Mouse (Mus musculus) lung, postnatal 0 days (tissue): ENCODE results near the gene Sox6. TPM values are rescaled to one million over a fixed set of nuclear protein-coding genes. Genes with fewer than 3 reads are reported as not detected.

Experiments
- ATAC-seq: fragments of 200-750 bp; cut with Nextera tagmentation; 2 replicates; pipeline ENCODE4 v1.8.0; 2017; ENCODE audit warnings: moderate library complexity
- DNase-seq: peaks from one replicate; pipeline ENCODE4 v3.0.0-alpha.2; 2016; ENCODE audit warnings: low spot score
- H3K27ac ChIP-seq: fragments of 300-500 bp; sonication (generic); 2 replicates; pipeline ENCODE4 v1.5.1; 2014; ENCODE audit warnings: antibody characterized with exemption, mild to moderate bottlenecking, low read length, mixed read lengths
- H3K27me3 ChIP-seq: fragments of 300-500 bp; sonication (generic); replicated peaks from 2 replicates; pipeline ENCODE4 v1.6.1; 2014; ENCODE audit warnings: low read length, mixed read lengths; ENCODE audit not compliant: insufficient read depth
- H3K36me3 ChIP-seq: fragments of 300-500 bp; sonication (generic); 2 replicates; pipeline ENCODE4 v1.6.1; 2014; ENCODE audit warnings: low read length, mixed read lengths; ENCODE audit not compliant: insufficient read depth
- H3K4me1 ChIP-seq: fragments of 300-500 bp; sonication (generic); 2 replicates; pipeline ENCODE4 v1.6.1; 2014; ENCODE audit warnings: antibody characterized with exemption, low read depth, low read length, mixed read lengths; ENCODE audit not compliant: insufficient read depth
- H3K4me2 ChIP-seq: fragments of 300-500 bp; sonication (generic); replicated peaks from 2 replicates; pipeline ENCODE4 v1.6.1; 2014; ENCODE audit warnings: low read depth, mild to moderate bottlenecking, low read length, moderate library complexity, mixed read lengths
- H3K4me3 ChIP-seq: fragments of 300-500 bp; sonication (generic); 2 replicates; pipeline ENCODE4 v1.5.1; 2014; ENCODE audit warnings: low read depth, low read length
- H3K9ac ChIP-seq: fragments of 300-500 bp; sonication (generic); replicated peaks from 2 replicates; pipeline ENCODE4 v1.6.1; 2014; ENCODE audit warnings: low read depth, mild to moderate bottlenecking
- H3K9me3 ChIP-seq: fragments of 300-500 bp; sonication (generic); 2 replicates; pipeline ENCODE4 v1.6.1; 2016; ENCODE audit warnings: low read length, mixed read lengths
- CTCF ChIP-seq: IDR thresholded peaks from 2 replicates; pipeline ENCODE4 v1.5.1; 2016; ENCODE audit warnings: antibody characterized with exemption, mild to moderate bottlenecking
- EP300 ChIP-seq: IDR thresholded peaks from 2 replicates; pipeline ENCODE4 v1.6.1; 2016; ENCODE audit warnings: antibody characterized with exemption, mild to moderate bottlenecking, control low read depth
- WGBS: fragments of 180-500 bp; shearing (Covaris S2); extraction: QIAGEN DNeasy Blood & Tissue Kit; methylation state at CpG from one replicate; pipeline ENCODE4 v1.1.7; 2014; 5-methylcytosine and 5-hydroxymethylcytosine counted together
- polyA plus RNA-seq: library from polyadenylated mRNA; unstranded; fragments of >200 nt; fragmentation: Nextera tagmentation; extraction: Ambion mirVana; gene quantifications from 2 replicates; pipeline ENCODE4 v1.2.1, GENCODE M21; 2015

Sox6 gene
- polyA plus RNA-seq, 1 experiment from 2014 or later = 6.8 TPM

DNA sequence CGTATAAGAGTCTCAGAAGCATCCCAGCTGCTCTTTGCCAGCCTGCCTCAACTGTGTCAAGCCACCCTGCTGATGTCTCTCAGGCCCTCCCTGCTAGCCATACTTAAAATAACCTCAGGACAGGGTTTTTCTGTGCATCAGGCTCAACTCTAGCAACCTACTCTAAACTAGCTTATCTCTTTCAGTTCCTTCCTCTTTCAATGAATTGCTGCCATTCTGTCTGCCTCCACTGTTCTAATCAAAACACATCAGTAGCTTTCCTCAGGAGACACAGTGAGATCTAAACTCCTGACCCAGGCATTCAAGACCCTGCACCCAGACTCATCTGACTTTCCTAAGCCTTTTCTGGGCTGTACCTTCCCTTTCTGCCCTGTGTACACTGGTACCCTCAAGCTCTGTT is 219.5 kb downstream of the Sox6 start:
- no peak for ATAC-seq
- Histone ChIP-seq H3K27ac (no peak overlapping the region), H3K4me2 (no peak overlapping the region), H3K9me3 (no peaks in the 10 kb centered on the region), H3K9ac (no peak overlapping the region), H3K27me3 (no peaks in the 10 kb centered on the region), H3K4me3 (no peak overlapping the region), H3K4me1 (no peaks in the 10 kb centered on the region), H3K36me3 (no peaks in the 10 kb centered on the region)
- WGBS = 14% methylated on average over 1 of the region's 1 CpGs
- DNase-seq = no peak
- TF ChIP-seq EP300 (no peak), CTCF (no peak)

DNA sequence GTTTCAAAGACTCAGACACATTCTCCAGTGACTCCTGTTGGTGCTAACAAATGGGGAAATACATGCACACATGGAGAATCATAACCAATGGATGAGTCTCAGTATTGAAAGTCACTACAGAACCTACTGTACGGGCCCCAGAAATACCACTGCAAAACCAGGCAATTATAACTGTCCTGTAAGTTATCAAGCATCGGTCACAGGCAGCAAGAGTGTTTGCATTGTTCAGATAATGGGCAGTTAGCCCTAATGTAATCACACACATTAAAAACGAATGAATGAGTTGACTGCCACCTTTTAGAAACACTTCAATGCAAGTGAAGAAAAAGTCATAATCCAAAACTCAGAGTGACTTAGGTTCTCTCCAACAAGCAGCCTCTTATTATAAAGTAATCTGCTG is 235.3 kb downstream of the Sox6 start:
- no peak overlapping the region for H3K9ac ChIP-seq
- ATAC-seq = no peak
- H3K27ac ChIP-seq = no peak overlapping the region
- H3K27me3 ChIP-seq = no peaks in the 10 kb centered on the region
- no peak for DNase-seq
- no peak overlapping the region for H3K4me2 ChIP-seq
- no peaks in the 10 kb centered on the region for H3K4me1 ChIP-seq
- H3K36me3 ChIP-seq = no peaks in the 10 kb centered on the region
- TF ChIP-seq EP300 = no peak
- TF ChIP-seq CTCF = no peak
- H3K4me3 ChIP-seq = no peak overlapping the region
- WGBS = 35% methylated on average over 3 of the region's 3 CpGs
- H3K9me3 ChIP-seq = no peaks in the 10 kb centered on the region

DNA sequence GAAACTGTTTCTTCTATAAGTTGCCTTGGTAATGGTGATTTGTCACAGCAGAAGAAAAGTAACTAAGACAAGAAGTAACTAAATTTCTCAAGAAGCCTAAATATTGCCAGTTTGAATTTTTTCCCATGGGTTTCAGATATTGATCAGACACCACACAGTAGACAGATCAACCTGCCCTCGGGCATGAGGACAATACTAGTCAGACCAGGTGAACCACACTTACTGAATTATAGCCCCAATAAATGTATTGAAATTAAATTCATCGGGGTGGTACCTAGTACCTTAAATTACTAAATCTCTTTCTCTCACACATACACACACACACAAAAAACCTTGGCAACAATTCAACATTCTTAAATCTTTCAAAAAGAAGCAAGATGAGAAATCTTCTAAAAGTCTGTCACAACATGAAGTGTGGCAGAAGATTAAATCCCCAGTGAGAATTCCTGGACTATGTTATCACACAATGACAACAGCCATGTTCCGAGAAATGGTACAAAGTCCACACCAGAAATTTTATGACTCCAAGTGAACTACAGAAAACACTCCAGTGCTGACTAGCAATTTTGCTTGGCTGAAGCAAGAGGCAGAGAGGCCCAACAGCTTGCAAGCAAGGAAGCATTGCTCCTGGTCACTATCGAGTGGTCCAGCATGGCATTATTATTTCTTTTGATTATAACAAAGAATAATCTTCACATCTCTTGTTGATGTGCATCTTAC is 244.3 kb downstream of the Sox6 start:
- no peak for TF ChIP-seq CTCF
- TF ChIP-seq EP300 = no peak
- WGBS = 81% methylated on average over 4 of the region's 4 CpGs
- DNase-seq (no peak), ATAC-seq (no peak)
- no peaks in the 10 kb centered on the region for H3K36me3 ChIP-seq
- no peaks in the 10 kb centered on the region for H3K27me3 ChIP-seq
- H3K4me1 ChIP-seq = no peaks in the 10 kb centered on the region
- no peak overlapping the region for H3K4me3 ChIP-seq
- no peak overlapping the region for H3K9ac ChIP-seq
- no peak overlapping the region for H3K4me2 ChIP-seq
- H3K9me3 ChIP-seq = no peaks in the 10 kb centered on the region
- no peak overlapping the region for H3K27ac ChIP-seq

DNA sequence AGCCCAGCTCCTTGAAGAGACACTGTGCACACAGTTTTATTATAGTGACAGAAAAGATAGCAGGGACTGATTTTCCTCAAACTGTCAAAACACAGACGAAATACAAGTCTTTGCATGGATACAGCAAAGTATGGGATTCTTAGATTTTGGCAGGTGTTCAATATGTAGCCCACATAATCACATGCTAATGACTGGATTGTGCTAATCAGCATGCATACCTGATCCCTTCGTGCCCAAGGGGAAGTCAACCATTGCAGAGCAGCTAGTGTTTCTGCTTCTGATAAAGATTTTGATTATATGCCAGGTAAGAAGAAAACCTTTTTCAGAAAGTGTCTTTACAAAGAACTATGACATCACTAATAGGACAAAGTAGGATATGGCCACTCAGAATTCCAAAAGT is 245.8 kb downstream of the Sox6 start:
- ATAC-seq (no peak), DNase-seq (no peak)
- Histone ChIP-seq H3K27me3 (no peaks in the 10 kb centered on the region), H3K4me1 (no peaks in the 10 kb centered on the region), H3K4me3 (no peak overlapping the region), H3K4me2 (no peak overlapping the region), H3K9ac (no peak overlapping the region), H3K36me3 (no peaks in the 10 kb centered on the region), H3K27ac (no peak overlapping the region), H3K9me3 (no peaks in the 10 kb centered on the region)
- no peak for TF ChIP-seq EP300
- no peak for TF ChIP-seq CTCF
- 49% methylated on average over 2 of the region's 2 CpGs for WGBS

DNA sequence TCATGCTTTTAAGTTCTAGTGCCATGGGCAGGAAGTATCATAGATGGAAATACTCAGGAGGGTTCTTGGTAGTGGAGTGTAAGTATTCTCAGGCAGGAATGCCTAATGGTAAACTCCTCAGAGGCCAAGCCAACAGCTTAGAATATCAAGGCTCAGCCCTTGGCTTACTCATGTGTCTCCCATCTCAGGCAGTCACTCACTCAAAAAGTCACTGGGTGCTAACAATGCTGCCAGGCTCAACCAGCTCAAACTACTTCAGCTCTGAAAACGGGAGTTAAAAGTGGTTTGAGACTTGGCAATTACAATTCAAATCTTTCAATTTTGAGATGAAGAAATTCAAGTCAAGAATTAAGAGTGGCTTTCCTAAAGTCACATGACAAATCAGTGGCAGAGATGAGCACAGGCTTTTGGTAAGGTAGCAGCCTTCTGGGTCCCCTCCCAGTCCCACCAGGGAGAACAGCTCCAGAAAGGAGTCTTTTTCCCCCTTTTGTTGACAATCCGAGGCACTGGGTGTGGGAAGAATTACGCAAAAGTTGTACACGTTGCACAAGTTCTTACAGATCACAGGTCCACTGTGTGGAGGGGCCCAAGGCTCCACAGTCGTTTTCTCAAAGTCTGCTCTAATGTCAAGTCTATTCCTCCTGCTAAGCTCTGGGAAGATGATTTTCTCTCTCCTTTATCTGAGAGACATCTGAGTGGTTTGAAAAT is 249.3 kb downstream of the Sox6 start:
- ATAC-seq (peak; percentile 80), DNase-seq (peak; percentile 58)
- Histone ChIP-seq H3K4me1 (no peaks in the 10 kb centered on the region), H3K4me2 (no peak overlapping the region; the same call in 1 of the 2 replicates), H3K36me3 (no peaks in the 10 kb centered on the region), H3K4me3 (no peak overlapping the region), H3K27me3 (no peaks in the 10 kb centered on the region), H3K9me3 (no peaks in the 10 kb centered on the region), H3K27ac (peak overlapping the region; percentile 34), H3K9ac (no peak overlapping the region)
- WGBS = 29% methylated on average over 5 of the region's 5 CpGs
- TF ChIP-seq EP300 = 0 out of 2 replicates have a peak, but pooled peaks have one; percentile 21
- no peak for TF ChIP-seq CTCF

DNA sequence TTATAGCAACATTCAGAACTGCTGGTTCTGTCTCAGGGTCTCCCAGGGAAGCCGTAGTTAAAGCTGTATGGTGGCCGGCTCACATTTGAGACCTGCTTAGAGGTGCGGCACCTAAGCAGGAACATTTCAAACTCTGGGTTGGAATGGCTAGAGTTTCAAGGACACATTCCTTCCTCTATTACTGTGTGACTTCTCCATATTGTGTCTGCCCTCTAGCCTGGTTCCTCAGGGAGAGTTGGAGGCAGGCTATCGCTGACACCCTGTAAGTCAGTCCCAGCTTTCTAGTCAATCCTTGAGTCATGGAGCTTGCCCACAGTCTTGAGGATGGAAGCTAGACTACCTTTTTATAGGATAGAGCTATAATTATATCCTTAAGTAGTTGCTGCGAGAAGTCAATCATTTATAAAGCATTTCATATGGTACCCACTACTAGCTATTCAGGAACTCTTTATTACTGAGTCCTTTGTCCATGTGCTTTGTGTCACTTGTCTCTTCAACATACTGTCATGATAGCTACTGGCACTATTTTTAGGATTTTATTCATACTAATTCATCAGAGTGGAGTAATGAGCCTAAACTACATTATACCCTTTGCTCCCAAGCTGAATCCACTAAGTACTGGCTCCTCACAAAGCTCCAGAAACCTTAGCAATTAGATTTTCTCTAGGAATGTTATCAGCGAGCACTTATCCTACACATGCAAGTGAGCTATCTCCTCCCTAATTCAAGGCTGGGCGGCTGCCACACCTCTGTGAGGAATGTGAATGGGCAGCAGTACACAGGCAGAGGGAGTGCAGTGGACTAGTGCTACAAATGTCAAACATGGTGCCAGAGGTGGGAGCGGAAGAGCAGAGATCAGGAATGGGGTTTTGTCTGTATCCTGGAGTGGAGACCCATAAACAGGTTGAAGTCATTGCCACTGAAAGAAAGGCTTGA is 254.3 kb downstream of the Sox6 start:
- ATAC-seq (peak; percentile 85), DNase-seq (peak; percentile 50)
- no peaks in the 10 kb centered on the region for H3K36me3 ChIP-seq
- TF ChIP-seq CTCF = no peak
- peak; percentile 58 for TF ChIP-seq EP300
- H3K27me3 ChIP-seq = no peaks in the 10 kb centered on the region
- 65% methylated on average over 8 of the region's 8 CpGs for WGBS
- 0 out of 2 replicates have a peak overlapping the region, but pooled peaks have one; percentile 9 for H3K27ac ChIP-seq
- no peaks in the 10 kb centered on the region for H3K9me3 ChIP-seq
- H3K9ac ChIP-seq = no peak overlapping the region
- no peak overlapping the region for H3K4me3 ChIP-seq
- H3K4me2 ChIP-seq = no peak overlapping the region
- no peaks in the 10 kb centered on the region for H3K4me1 ChIP-seq
